Mouse (Mus musculus): Measurements from ENCODE around the gene Pttg1ip. TPM values are rescaled to one million over a fixed set of nuclear protein-coding genes. Genes with fewer than 3 reads are reported as not detected.

Pttg1ip gene
- total and polyA plus RNA-seq, 3 experiments: 106 to 140 (median 111) TPM

GRCm38 (mm10) chr10:77552162-77552561 is 29.4 kb upstream of the Pttg1ip start:
- H3K4me3 ChIP-seq (ENCODE audit: low read depth, low read length): no peak overlapping the region
- TF ChIP-seq GATA1 (IDR thresholded peaks at IDR 0.05; ENCODE audit: borderline replicate concordance, low read length) (no peak), CTCF (IDR thresholded peaks at IDR 0.05; ENCODE audit: low read depth, low read length) (no peak), GATA2 (IDR thresholded peaks at IDR 0.05; ENCODE audit: borderline replicate concordance, low read depth, low read length) (no peak), POLR2AphosphoS5 (IDR thresholded peaks at IDR 0.05; ENCODE audit: insufficient replicate concordance, low read depth, low read length) (no peak), TAL1 (conservative IDR thresholded peaks at IDR 0.05; ENCODE audit: low read depth, low read length) (no peak)
- ATAC-seq (ENCODE audit: extremely low read depth, insufficient number of reproducible peaks, low FRiP score, poor library complexity, severe bottlenecking) (no peak), DNase-seq (ENCODE audit: low spot score) (no peak)
- H3K4me1 ChIP-seq (ENCODE audit: insufficient read depth, low read depth, low read length): peaks cover 74% of the 10 kb centered on the region
- peaks cover 90% of the 10 kb centered on the region for H3K36me3 ChIP-seq (replicated peaks)
- no peaks in the 10 kb centered on the region; the same call in 1 of the 2 replicates for H3K27me3 ChIP-seq (ENCODE audit: insufficient read depth, low read length)
- no peaks in the 10 kb centered on the region for H3K9me3 ChIP-seq (replicated peaks)

- H3K4me1 ChIP-seq (ENCODE audit: insufficient read depth, low read depth, low read length): peaks cover 86% of the 10 kb centered on the region
- no peak for TF ChIP-seq TAL1 (conservative IDR thresholded peaks at IDR 0.05; ENCODE audit: low read depth, low read length)
- TF ChIP-seq GATA1 (IDR thresholded peaks at IDR 0.05; ENCODE audit: borderline replicate concordance, low read length): no peak
- no peak for TF ChIP-seq GATA2 (IDR thresholded peaks at IDR 0.05; ENCODE audit: borderline replicate concordance, low read depth, low read length)
- no peak for TF ChIP-seq CTCF (IDR thresholded peaks at IDR 0.05; ENCODE audit: low read depth, low read length)
- no peak for TF ChIP-seq POLR2AphosphoS5 (IDR thresholded peaks at IDR 0.05; ENCODE audit: insufficient replicate concordance, low read depth, low read length)
- H3K27me3 ChIP-seq (ENCODE audit: insufficient read depth, low read length): no peaks in the 10 kb centered on the region; the same call in 1 of the 2 replicates
- no peaks in the 10 kb centered on the region for H3K9me3 ChIP-seq (replicated peaks)
- ATAC-seq (ENCODE audit: extremely low read depth, insufficient number of reproducible peaks, low FRiP score, poor library complexity, severe bottlenecking): no peak
- H3K36me3 ChIP-seq (replicated peaks): peaks cover 91% of the 10 kb centered on the region
- no peak overlapping the region for H3K4me3 ChIP-seq (ENCODE audit: low read depth, low read length)
- DNase-seq (ENCODE audit: low spot score): no peak
These were observed 28.2 kb upstream of the Pttg1ip start for GRCm38 (mm10) chr10:77553285-77553684.

GRCm38 (mm10) chr10:77554918-77555317 is 26.6 kb upstream of the Pttg1ip start:
- no peak overlapping the region for H3K4me3 ChIP-seq (ENCODE audit: low read depth, low read length)
- peaks cover 91% of the 10 kb centered on the region for H3K36me3 ChIP-seq (replicated peaks)
- peaks cover 86% of the 10 kb centered on the region for H3K4me1 ChIP-seq (ENCODE audit: insufficient read depth, low read depth, low read length)
- TF ChIP-seq GATA2 (IDR thresholded peaks at IDR 0.05; ENCODE audit: borderline replicate concordance, low read depth, low read length) (no peak), TAL1 (conservative IDR thresholded peaks at IDR 0.05; ENCODE audit: low read depth, low read length) (peak; percentile 16; the same call in 1 of the 2 replicates)
- H3K27me3 ChIP-seq (ENCODE audit: insufficient read depth, low read length): no peaks in the 10 kb centered on the region; the same call in 1 of the 2 replicates
- DNase-seq (ENCODE audit: low spot score) (peak; percentile 78), ATAC-seq (ENCODE audit: extremely low read depth, insufficient number of reproducible peaks, low FRiP score, poor library complexity, severe bottlenecking) (peak; percentile 66)
- H3K9me3 ChIP-seq (replicated peaks): no peaks in the 10 kb centered on the region

GRCm38 (mm10) chr10:77556631-77557030 is 24.9 kb upstream of the Pttg1ip start:
- TF ChIP-seq POLR2AphosphoS5 (IDR thresholded peaks at IDR 0.05; ENCODE audit: insufficient replicate concordance, low read depth, low read length) (no peak), GATA2 (IDR thresholded peaks at IDR 0.05; ENCODE audit: borderline replicate concordance, low read depth, low read length) (no peak), CTCF (IDR thresholded peaks at IDR 0.05; ENCODE audit: low read depth, low read length) (no peak), GATA1 (IDR thresholded peaks at IDR 0.05; ENCODE audit: borderline replicate concordance, low read length) (no peak), TAL1 (conservative IDR thresholded peaks at IDR 0.05; ENCODE audit: low read depth, low read length) (no peak)
- DNase-seq (ENCODE audit: low spot score): no peak

GRCm38 (mm10) chr10:77557641-77558040 is 23.9 kb upstream of the Pttg1ip start:
- peaks cover 93% of the 10 kb centered on the region for H3K4me1 ChIP-seq (ENCODE audit: insufficient read depth, low read depth, low read length)
- TF ChIP-seq POLR2AphosphoS5 (IDR thresholded peaks at IDR 0.05; ENCODE audit: insufficient replicate concordance, low read depth, low read length) (no peak), GATA2 (IDR thresholded peaks at IDR 0.05; ENCODE audit: borderline replicate concordance, low read depth, low read length) (no peak), GATA1 (IDR thresholded peaks at IDR 0.05; ENCODE audit: borderline replicate concordance, low read length) (no peak), CTCF (IDR thresholded peaks at IDR 0.05; ENCODE audit: low read depth, low read length) (no peak), TAL1 (conservative IDR thresholded peaks at IDR 0.05; ENCODE audit: low read depth, low read length) (no peak)
- no peaks in the 10 kb centered on the region for H3K9me3 ChIP-seq (replicated peaks)
- ATAC-seq (ENCODE audit: extremely low read depth, insufficient number of reproducible peaks, low FRiP score, poor library complexity, severe bottlenecking) (no peak), DNase-seq (ENCODE audit: low spot score) (no peak)
- H3K27me3 ChIP-seq (ENCODE audit: insufficient read depth, low read length): no peaks in the 10 kb centered on the region; the same call in 1 of the 2 replicates
- peaks cover 93% of the 10 kb centered on the region for H3K36me3 ChIP-seq (replicated peaks)
- no peak overlapping the region; the same call in 1 of the 2 replicates for H3K4me3 ChIP-seq (ENCODE audit: low read depth, low read length)

More at GRCm38 (mm10) chr10:77556631-77557030, 24.9 kb upstream of the Pttg1ip start:
- Histone ChIP-seq H3K27me3 (ENCODE audit: insufficient read depth, low read length) (no peaks in the 10 kb centered on the region; the same call in 1 of the 2 replicates), H3K4me3 (ENCODE audit: low read depth, low read length) (no peak overlapping the region; the same call in 1 of the 2 replicates), H3K36me3 (replicated peaks) (peaks cover 91% of the 10 kb centered on the region), H3K9me3 (replicated peaks) (no peaks in the 10 kb centered on the region), H3K4me1 (ENCODE audit: insufficient read depth, low read depth, low read length) (peaks cover 90% of the 10 kb centered on the region)
- ATAC-seq (ENCODE audit: extremely low read depth, insufficient number of reproducible peaks, low FRiP score, poor library complexity, severe bottlenecking): no peak

GRCm38 (mm10) chr10:77560090-77560489 is 21.4 kb upstream of the Pttg1ip start:
- DNase-seq (ENCODE audit: low spot score): no peak
- ATAC-seq (ENCODE audit: extremely low read depth, insufficient number of reproducible peaks, low FRiP score, poor library complexity, severe bottlenecking): no peak
- Histone ChIP-seq H3K4me3 (ENCODE audit: low read depth, low read length) (no peak overlapping the region), H3K9me3 (replicated peaks) (no peaks in the 10 kb centered on the region), H3K27me3 (ENCODE audit: insufficient read depth, low read length) (no peaks in the 10 kb centered on the region; the same call in 1 of the 2 replicates), H3K4me1 (ENCODE audit: insufficient read depth, low read depth, low read length) (peaks cover 89% of the 10 kb centered on the region), H3K36me3 (replicated peaks) (peaks cover 94% of the 10 kb centered on the region)
- TF ChIP-seq GATA2 (IDR thresholded peaks at IDR 0.05; ENCODE audit: borderline replicate concordance, low read depth, low read length) (no peak), CTCF (IDR thresholded peaks at IDR 0.05; ENCODE audit: low read depth, low read length) (no peak), POLR2AphosphoS5 (IDR thresholded peaks at IDR 0.05; ENCODE audit: insufficient replicate concordance, low read depth, low read length) (no peak), GATA1 (IDR thresholded peaks at IDR 0.05; ENCODE audit: borderline replicate concordance, low read length) (no peak), TAL1 (conservative IDR thresholded peaks at IDR 0.05; ENCODE audit: low read depth, low read length) (no peak)
